Mouse (Mus musculus) limb, embryonic 10.5 days (tissue): ENCODE measurements around the gene Frat1. TPM values are rescaled to one million over a fixed set of nuclear protein-coding genes. Genes with fewer than 3 reads are reported as not detected.

Source experiments
- DNase-seq: peaks from one replicate; pipeline ENCODE4 v3.0.0-alpha.2; 2017; ENCODE audit warnings: low spot score
- H3K27ac ChIP-seq: fragments of 300-500 bp; sonication (generic); 2 replicates; pipeline ENCODE4 v1.5.1; 2016; ENCODE audit warnings: mild to moderate bottlenecking
- H3K27me3 ChIP-seq: fragments of 300-500 bp; sonication (generic); 2 replicates; pipeline ENCODE4 v1.6.1; 2016; ENCODE audit warnings: low read depth, mild to moderate bottlenecking; ENCODE audit not compliant: poor library complexity, severe bottlenecking
- H3K36me3 ChIP-seq: fragments of 300-500 bp; sonication (generic); 2 replicates; pipeline ENCODE4 v1.6.1; 2016; ENCODE audit warnings: mild to moderate bottlenecking, moderate library complexity
- H3K4me1 ChIP-seq: fragments of 300-500 bp; sonication (generic); 2 replicates; pipeline ENCODE4 v1.6.1; 2016
- H3K4me3 ChIP-seq: fragments of 300-500 bp; sonication (generic); 2 replicates; pipeline ENCODE4 v1.5.1; 2016; ENCODE audit warnings: mild to moderate bottlenecking, moderate library complexity
- H3K9me3 ChIP-seq: fragments of 300-500 bp; sonication (generic); replicated peaks from 2 replicates; pipeline ENCODE4 v1.6.1; 2016; ENCODE audit warnings: mild to moderate bottlenecking
- WGBS: fragments of 180-500 bp; shearing (Covaris S2); methylation state at CpG from one replicate; pipeline ENCODE4 v1.1.7; 2016; 5-methylcytosine and 5-hydroxymethylcytosine counted together
- polyA plus RNA-seq: library from polyadenylated mRNA; unstranded; fragments of >200 nt; fragmentation: Nextera tagmentation; extraction: Ambion mirVana; gene quantifications from 2 replicates; pipeline ENCODE4 v1.2.1, GENCODE M21; 2016

Gene Frat1
- 4.3 and 4.9 TPM in 2 replicates for polyA plus RNA-seq

DNA sequence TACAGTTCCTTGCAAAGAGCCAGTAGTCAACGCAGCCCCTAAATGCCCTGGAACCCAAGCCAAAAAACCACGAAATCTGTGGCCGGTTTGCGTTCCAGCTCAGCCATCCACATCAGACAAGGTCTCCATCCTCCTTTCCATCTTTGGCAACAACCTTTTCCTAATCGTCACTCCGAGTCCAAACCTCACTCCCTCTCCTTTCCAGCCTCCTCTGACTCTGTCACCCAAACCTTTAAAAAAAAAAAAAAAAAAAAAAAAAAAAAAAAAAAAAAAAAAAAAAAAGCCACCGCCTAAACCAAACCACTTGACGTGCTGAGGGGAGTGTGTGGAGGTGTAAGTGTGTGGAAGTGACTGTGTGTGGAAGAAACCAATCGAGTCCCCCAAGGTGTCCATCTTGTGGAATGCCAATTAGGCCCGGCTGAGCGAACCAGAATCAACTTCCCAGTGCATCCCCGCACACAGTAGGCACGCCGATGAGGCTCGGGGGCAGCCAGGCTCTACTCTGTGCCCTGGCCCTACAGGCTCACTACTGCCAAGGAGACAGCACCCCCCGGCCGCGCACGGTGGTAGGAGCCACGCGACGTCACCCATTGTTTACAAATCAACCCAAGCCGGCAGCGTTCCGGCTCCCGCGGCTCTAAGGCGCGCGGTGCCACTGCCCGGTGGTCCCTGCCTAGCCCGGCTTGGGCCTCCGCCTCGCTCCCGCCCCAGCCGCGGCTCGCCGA, at the start of gene Frat1:
Frat1 (plus strand) TSS at position 590 of the 725 bp plus-strand sequence.
- H3K36me3 ChIP-seq: no peaks in the 10 kb centered on the region
- H3K4me1 ChIP-seq: peaks cover 27% of the 10 kb centered on the region
- peak; percentile 94 for DNase-seq
- peaks cover 33% of the 10 kb centered on the region for H3K27me3 ChIP-seq
- peak within 1 kb of the TSS; percentile 96 for H3K27ac ChIP-seq
- peak within 1 kb of the TSS; percentile 80 for H3K4me3 ChIP-seq
- no peaks in the 10 kb centered on the region for H3K9me3 ChIP-seq
- 1% methylated on average over 39 of the region's 39 CpGs for WGBS

DNA sequence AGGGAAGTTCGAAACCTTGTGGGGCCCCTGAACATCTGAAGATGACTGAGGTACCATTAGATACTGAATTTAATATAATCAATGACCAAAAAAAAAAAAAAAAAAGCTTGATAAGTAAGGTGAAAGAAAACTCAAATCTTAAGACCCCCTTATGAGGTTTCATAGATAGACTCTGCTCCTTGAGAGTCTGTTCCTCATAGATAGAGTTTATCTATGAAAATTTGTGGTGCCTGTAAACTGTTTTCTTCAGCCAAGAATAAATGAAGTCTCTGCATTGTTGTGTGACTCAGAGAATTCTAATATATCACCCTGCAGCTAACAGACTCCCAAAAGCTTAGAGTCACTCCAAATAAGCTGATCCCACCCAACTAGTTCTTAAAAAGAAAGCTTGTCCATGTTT, 42.9 kb upstream of the Frat1 start:
- H3K36me3 ChIP-seq: peaks cover 85% of the 10 kb centered on the region
- 94% methylated on average over 1 of the region's 1 CpGs for WGBS
- no peaks in the 10 kb centered on the region for H3K9me3 ChIP-seq
- H3K4me1 ChIP-seq: no peaks in the 10 kb centered on the region
- no peak overlapping the region for H3K27ac ChIP-seq
- H3K27me3 ChIP-seq: no peaks in the 10 kb centered on the region
- no peak overlapping the region for H3K4me3 ChIP-seq
- DNase-seq: no peak

DNA sequence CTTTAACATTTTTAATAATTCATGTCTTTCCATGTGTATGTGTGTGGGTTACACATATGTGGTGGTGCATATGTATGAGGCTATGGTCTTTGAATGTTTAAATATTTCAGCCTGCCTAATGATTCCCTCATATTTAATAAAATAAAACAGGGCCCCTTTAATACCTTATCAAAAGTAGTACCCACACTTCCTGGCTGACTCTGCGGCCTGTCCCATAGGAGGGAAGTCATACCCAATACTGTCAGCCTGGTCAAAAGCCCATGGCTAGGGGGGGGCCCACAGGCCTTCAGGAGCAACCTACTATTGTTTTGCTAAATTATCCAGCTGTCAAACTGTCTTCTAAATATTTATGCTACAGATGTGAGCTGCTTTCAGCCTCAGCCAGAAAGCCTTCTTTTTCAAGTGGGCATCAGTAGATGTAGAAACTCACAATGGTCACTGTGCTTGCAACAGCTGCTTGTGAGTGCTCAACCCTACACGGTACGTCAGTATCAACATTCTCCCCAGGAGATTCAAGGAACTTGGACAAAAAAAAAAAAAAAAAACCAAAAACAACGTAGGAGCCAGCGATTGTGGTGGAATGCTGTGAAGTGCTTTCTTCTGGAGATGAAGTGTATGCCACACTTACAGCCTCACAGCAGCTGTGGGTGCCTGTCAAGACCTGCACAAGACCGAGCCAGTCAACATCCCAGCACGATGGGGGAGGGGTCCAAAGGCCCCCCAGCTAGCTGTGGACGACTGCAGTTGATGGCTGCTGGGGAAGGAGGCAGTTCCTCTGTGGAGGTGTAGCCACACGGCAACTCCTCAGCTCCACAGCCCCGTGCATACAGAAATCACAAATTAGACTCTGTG, 40.4 kb upstream of the Frat1 start:
- no peak overlapping the region for H3K27ac ChIP-seq
- no peaks in the 10 kb centered on the region for H3K4me1 ChIP-seq
- WGBS: 75% methylated on average over 10 of the region's 10 CpGs
- no peak overlapping the region for H3K4me3 ChIP-seq
- no peaks in the 10 kb centered on the region for H3K9me3 ChIP-seq
- H3K27me3 ChIP-seq: no peaks in the 10 kb centered on the region
- H3K36me3 ChIP-seq: peaks cover 67% of the 10 kb centered on the region
- DNase-seq: no peak

DNA sequence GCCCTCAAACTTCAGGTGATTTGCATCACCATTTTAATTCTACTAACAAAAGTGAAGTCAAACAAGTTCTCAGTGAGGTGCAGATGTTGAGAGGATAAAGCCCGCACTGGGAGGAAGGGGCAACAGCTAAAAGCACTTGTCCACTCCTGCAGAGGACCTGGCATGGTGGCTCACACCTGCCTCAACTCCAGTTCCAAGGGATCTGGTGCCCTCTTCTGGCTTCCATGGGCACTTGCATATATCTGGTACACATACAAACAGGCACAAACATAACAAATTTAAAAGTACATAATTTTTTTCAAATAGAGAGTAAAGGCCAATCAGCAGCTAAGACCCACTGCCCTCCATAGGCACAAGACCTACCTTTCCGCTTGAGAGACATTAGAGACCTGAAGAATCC, 38.4 kb upstream of the Frat1 start:
- 95% methylated on average over 2 of the region's 2 CpGs for WGBS
- H3K9me3 ChIP-seq: no peaks in the 10 kb centered on the region
- H3K27me3 ChIP-seq: no peaks in the 10 kb centered on the region
- peaks cover 49% of the 10 kb centered on the region for H3K36me3 ChIP-seq
- no peaks in the 10 kb centered on the region for H3K4me1 ChIP-seq
- no peak overlapping the region for H3K27ac ChIP-seq
- no peak for DNase-seq
- no peak overlapping the region for H3K4me3 ChIP-seq

DNA sequence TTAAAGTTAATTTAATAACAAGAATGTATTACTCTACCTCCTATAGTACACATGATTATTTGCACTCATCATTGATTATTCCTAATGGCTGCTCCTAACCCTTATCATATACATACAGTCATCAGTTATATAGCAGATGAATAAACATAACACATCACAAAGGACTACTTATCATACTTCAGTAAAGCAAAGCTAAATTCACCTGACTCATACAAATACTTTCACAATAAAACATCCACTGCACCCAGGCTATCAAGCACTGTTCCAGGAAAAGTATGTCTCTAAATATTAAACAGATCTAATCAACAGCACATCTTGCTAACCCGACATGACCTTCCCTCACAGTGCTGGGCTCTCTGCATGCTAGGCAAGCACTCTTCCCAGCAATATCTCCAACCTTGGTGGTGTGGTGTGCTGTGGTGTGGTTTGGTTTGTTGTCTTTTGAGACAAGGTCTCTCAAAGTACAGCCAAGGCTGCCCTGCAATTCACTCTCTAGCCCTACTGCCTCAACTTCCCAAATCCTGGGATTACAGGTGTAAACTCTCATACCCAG, 36.8 kb upstream of the Frat1 start:
- WGBS: 83% methylated on average over 1 of the region's 1 CpGs
- Histone ChIP-seq H3K36me3 (peaks cover 33% of the 10 kb centered on the region), H3K9me3 (no peaks in the 10 kb centered on the region), H3K27ac (no peak overlapping the region), H3K4me3 (no peak overlapping the region), H3K4me1 (no peaks in the 10 kb centered on the region), H3K27me3 (no peaks in the 10 kb centered on the region)
- no peak for DNase-seq

DNA sequence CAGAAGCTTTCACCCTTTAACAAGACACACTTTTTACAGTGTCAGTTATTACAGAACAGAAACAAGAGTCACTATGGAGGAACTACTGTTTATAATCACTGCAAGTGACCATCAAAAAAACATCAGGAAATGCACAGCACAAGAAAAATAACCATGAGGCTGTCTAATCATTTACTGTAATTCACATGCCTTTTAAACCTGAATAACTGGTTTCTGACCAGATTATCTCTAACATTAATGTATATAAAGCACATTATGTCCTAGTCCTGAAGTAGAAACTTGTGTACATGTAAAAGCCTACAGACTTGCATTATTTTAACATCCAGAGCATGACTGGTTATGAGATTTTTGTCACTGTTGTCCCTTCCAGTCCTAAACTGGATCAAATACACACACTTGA, 35.8 kb upstream of the Frat1 start:
- no peak for DNase-seq
- H3K27ac ChIP-seq: no peak overlapping the region

DNA sequence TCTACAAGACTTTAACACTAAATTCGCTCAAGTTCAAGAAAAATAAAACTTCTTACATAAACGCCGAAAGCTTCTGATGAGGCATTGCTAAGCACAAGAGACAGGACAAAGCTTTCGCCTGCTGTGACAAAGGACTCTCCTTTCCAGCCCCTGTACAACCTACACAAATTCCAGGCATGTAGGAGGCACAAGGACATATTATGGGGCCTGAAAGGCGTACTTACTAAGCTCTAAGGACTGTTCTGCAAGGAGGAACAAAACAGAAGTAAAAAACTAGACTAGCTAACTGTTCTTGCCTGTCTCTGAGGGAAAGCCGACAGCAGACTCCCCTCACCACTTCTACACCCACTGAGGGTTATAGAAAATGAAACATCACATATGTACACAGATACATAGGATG, 34.9 kb upstream of the Frat1 start:
- peaks cover 20% of the 10 kb centered on the region for H3K36me3 ChIP-seq
- 91% methylated on average over 6 of the region's 6 CpGs for WGBS
- H3K27me3 ChIP-seq: no peaks in the 10 kb centered on the region
- H3K9me3 ChIP-seq: no peaks in the 10 kb centered on the region
- H3K4me3 ChIP-seq: no peak overlapping the region
- H3K27ac ChIP-seq: no peak overlapping the region
- H3K4me1 ChIP-seq: peaks cover 2% of the 10 kb centered on the region
- no peak for DNase-seq

More for the DNA sequence above, 35.8 kb upstream of the Frat1 start:
- Histone ChIP-seq H3K36me3 (peaks cover 28% of the 10 kb centered on the region), H3K9me3 (no peaks in the 10 kb centered on the region), H3K4me1 (no peaks in the 10 kb centered on the region), H3K4me3 (no peak overlapping the region), H3K27me3 (no peaks in the 10 kb centered on the region)

DNA sequence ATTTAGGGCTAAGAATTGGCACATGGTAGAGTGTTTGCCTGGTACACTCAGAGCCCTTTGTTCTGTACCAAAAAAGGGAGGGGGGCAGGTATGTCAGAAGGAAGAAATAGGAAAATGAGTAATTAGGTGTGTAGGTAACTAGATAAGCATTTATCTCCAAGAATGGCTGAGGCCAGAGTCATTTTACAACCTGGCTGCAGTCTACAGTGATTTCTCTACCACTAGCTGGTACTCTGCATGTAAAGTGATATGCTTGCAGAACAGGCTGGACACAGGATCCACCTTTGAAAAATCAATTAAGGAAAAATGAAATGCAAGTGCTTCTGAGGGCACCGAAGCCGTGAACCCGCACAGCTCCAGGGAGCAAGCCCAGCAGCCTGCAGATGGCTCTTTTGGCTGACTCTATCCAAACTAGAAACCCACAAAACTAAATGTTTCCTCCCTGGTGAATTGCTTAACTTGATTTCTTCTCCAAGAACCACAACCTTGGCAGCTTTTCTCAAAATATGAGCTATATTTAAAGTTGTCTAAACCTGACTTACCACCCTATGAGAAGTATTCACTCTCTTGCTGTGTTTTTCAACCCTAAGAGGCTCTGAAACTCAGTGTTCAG, 33.5 kb upstream of the Frat1 start:
- peaks cover 15% of the 10 kb centered on the region for H3K4me1 ChIP-seq
- no peaks in the 10 kb centered on the region for H3K9me3 ChIP-seq
- no peak overlapping the region for H3K27ac ChIP-seq
- no peak overlapping the region for H3K4me3 ChIP-seq
- DNase-seq: no peak
- H3K27me3 ChIP-seq: no peaks in the 10 kb centered on the region
- peaks cover 8% of the 10 kb centered on the region for H3K36me3 ChIP-seq
- whole genome bisulfite sequencing: 88% methylated on average over 3 of the region's 3 CpGs

DNA sequence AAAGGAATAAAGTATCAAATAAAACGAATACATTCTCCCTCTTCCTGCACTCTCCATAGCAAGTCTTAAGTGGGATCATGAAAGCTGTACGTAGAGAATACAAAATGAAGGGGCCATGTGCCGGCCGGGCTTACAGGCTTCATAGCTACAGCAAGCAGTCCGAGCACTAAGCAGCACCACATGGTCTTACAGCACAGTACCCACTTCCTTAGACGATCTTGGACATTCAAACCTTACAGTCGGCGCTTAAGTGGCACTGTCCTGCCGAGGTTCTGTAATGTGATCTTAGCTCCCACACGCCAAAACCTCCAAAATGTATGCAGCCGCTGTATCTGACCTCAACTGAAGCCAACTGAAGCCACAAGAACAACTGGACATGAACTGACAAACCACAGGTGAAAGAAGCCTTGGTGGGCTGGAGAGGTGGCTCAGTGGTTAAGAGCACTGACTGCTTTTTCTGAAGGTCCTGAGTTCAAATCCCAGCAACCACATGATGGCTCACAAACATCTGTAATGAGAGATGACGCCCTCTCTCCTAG, 32.9 kb upstream of the Frat1 start:
- peaks cover 2% of the 10 kb centered on the region; the same call in 1 of the 2 replicates for H3K36me3 ChIP-seq
- H3K9me3 ChIP-seq: no peaks in the 10 kb centered on the region
- H3K27me3 ChIP-seq: no peaks in the 10 kb centered on the region
- H3K4me3 ChIP-seq: no peak overlapping the region
- no peak for DNase-seq
- WGBS: 87% methylated on average over 12 of the region's 12 CpGs
- no peak overlapping the region for H3K27ac ChIP-seq
- H3K4me1 ChIP-seq: peaks cover 17% of the 10 kb centered on the region

DNA sequence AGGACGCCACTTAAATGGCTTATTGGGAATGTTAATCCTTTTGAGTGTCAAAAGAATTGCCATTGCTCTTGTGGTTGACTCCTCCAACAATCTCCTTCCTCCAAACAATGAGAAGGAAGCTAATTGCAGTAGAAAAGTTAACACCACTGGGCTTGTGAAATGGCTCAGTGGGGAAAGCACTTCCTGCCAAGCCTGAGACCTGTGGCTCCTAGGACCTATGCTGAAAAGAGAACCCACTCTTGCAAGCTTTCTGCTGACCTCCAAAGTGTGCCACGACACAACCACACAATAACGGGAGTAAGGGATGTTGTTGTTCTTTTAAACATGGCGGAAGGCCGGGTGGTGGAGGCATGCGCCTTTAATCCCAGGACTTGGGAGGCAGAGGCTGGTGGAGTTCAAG, 32.2 kb upstream of the Frat1 start:
- Histone ChIP-seq H3K4me3 (no peak overlapping the region), H3K9me3 (no peaks in the 10 kb centered on the region), H3K27ac (no peak overlapping the region), H3K36me3 (no peaks in the 10 kb centered on the region), H3K27me3 (no peaks in the 10 kb centered on the region), H3K4me1 (peaks cover 20% of the 10 kb centered on the region)
- WGBS: 93% methylated on average over 6 of the region's 6 CpGs
- DNase-seq: no peak

DNA sequence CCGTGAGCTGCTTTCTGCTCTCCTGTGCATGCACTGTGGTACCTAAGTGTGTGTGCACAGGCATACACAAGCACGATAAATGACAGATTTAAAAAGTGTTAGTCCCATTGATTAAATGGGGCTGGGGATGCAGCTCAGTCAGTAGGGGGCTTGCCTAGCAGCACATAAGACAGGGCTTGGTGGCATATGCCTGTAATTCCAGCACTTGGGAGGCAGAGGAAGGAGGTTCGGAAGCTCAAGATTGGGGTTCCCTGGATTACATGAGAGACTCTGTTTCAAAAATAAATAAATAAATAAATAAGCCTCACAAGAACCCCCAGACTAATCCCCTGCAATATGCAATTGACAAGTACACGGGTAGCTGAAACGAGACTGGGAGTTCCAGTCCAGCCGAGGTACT, 29.3 kb upstream of the Frat1 start:
- H3K9me3 ChIP-seq: no peaks in the 10 kb centered on the region
- peaks cover 21% of the 10 kb centered on the region for H3K4me1 ChIP-seq
- H3K27me3 ChIP-seq: no peaks in the 10 kb centered on the region
- H3K36me3 ChIP-seq: no peaks in the 10 kb centered on the region
- H3K4me3 ChIP-seq: peak overlapping the region; percentile 87
- WGBS: 64% methylated on average over 6 of the region's 6 CpGs
- H3K27ac ChIP-seq: no peak overlapping the region
- DNase-seq: no peak

DNA sequence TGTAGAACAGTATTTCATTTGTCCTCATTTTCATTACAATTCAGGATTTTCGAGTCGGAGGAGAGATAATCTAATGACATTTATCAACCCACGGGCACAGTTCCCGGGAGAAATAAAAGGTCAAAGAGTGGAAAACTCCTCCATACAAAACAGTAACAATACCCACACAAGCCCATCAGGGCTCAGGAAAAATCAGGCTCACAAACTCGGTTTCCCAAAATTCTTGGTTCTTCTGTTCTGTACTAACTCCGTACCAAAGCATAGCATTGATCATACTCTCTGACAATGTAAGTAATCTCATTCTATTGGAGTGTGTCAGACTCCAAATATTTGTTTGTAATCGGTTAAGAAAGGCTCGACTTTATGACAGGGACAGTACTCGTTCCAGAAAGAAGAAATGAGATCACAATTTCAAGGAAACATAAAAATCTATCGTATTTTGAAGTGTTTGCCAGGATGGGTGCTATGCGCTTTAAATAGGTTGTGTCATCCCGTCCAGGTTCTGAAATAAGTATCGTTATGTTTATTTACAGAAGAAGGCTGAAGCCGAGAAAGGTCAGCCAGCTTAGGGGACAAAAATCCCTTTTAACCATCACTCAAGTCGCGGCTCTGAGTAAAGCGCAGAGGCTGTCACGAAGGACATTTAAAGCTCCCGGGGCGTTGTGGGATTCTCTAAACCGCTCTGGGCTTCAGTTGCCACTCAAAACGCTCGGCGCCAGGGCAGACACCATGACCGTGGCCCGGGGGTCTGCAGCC, 28.6 kb upstream of the Frat1 start:
- DNase-seq: no peak
- Histone ChIP-seq H3K4me1 (peaks cover 21% of the 10 kb centered on the region), H3K9me3 (peaks cover 3% of the 10 kb centered on the region; the same call in 1 of the 2 replicates), H3K4me3 (peak overlapping the region; percentile 87), H3K36me3 (no peaks in the 10 kb centered on the region), H3K27me3 (no peaks in the 10 kb centered on the region), H3K27ac (peak overlapping the region; percentile 93)
- 11% methylated on average over 26 of the region's 26 CpGs for WGBS
